In the genomic region with DNA sequence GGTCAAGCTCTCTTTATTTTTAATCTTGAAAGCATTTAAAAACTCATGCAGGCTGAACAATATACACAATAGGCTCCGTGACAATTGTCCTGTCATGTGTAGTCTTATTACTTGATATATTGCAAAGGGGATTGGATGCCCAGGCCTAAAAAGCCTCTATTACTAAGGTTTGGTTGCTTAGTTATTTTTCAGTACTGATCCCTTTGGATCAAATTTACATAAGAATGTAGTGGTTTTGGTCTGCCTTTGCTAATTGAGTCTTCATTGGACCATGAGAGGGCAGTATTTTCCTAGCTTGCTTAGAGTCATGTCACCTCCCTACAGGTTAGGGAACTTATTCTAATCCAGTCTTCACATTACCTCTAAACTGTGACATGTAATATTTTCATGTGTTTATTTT, we compare ENCODE assay signal across 11 mouse cellular contexts.
DNase-seq lines count a peak whose midpoint lies in the region; ATAC-seq and TF ChIP-seq lines count a peak whose summit lies in the region.
"Had no signal": no experiment of that assay in that cellular context is flagged by ENCODE, and none has a peak within 500 bp of the region (broad histone marks: within the 10 kb centered on the region; RNA-seq: fewer than 3 reads in every experiment).

No protein-coding gene starts in this region.

- WGBS in midbrain, embryonic 11.5 days, result 29% methylated on average over 1 of the region's 1 CpGs
- WGBS in midbrain, embryonic 16.5 days, result 16% methylated on average over 1 of the region's 1 CpGs
- WGBS in hindbrain, embryonic 11.5 days, result 34% methylated on average over 1 of the region's 1 CpGs
- 61% methylated on average over 1 of the region's 1 CpGs for whole genome bisulfite sequencing in stomach, postnatal 0 days

- TF ChIP-seq CTCF in stomach, postnatal 0 days (IDR thresholded peaks at IDR 0.05; ENCODE audit: low read depth), result peak; percentile 59

- H3K36me3 ChIP-seq in midbrain, embryonic 11.5 days (ENCODE audit: control insufficient read depth, insufficient read depth, low read length), result no peaks in the 10 kb centered on the region
- no peaks in the 10 kb centered on the region for H3K36me3 ChIP-seq in midbrain, embryonic 16.5 days (ENCODE audit: control insufficient read depth, insufficient read depth, low read length)
- H3K36me3 ChIP-seq in hindbrain, embryonic 11.5 days (ENCODE audit: control insufficient read depth, insufficient read depth, low read length), result no peaks in the 10 kb centered on the region
- H3K36me3 ChIP-seq in stomach, postnatal 0 days (ENCODE audit: control insufficient read depth, insufficient read depth, low read length), result no peaks in the 10 kb centered on the region
- H3K36me3 ChIP-seq: limb, embryonic 15.5 days had no signal

- TF ChIP-seq EP300 in stomach, postnatal 0 days (optimal IDR thresholded peaks at IDR 0.05), result no peak

- no peaks in the 10 kb centered on the region for H3K9me3 ChIP-seq in midbrain, embryonic 11.5 days (ENCODE audit: control insufficient read depth, low read length)
- H3K9me3 ChIP-seq in midbrain, embryonic 16.5 days (replicated peaks; ENCODE audit: control insufficient read depth, low read length, poor library complexity, severe bottlenecking), result no peaks in the 10 kb centered on the region
- H3K9me3 ChIP-seq in hindbrain, embryonic 11.5 days (ENCODE audit: control insufficient read depth, low read length), result no peaks in the 10 kb centered on the region
- no peaks in the 10 kb centered on the region for H3K9me3 ChIP-seq in stomach, postnatal 0 days (ENCODE audit: control insufficient read depth, low read length)
- H3K9me3 ChIP-seq: limb, embryonic 15.5 days had no signal

- H3K4me1 ChIP-seq in midbrain, embryonic 11.5 days (ENCODE audit: control insufficient read depth, insufficient read depth, low read length), result peaks cover 3% of the 10 kb centered on the region; the same call in 1 of the 2 replicates
- no peaks in the 10 kb centered on the region for H3K4me1 ChIP-seq in midbrain, embryonic 16.5 days (ENCODE audit: control insufficient read depth, insufficient read depth, low read length)
- H3K4me1 ChIP-seq in hindbrain, embryonic 11.5 days (replicated peaks; ENCODE audit: control insufficient read depth, insufficient read depth, low read length), result no peaks in the 10 kb centered on the region
- H3K4me1 ChIP-seq in stomach, postnatal 0 days (replicated peaks; ENCODE audit: control insufficient read depth, insufficient read depth), result no peaks in the 10 kb centered on the region
- H3K4me1 ChIP-seq: limb, embryonic 15.5 days had no signal

- H3K27ac ChIP-seq in midbrain, embryonic 11.5 days (ENCODE audit: low read depth, low read length), result no peak overlapping the region
- no peak overlapping the region for H3K27ac ChIP-seq in midbrain, embryonic 16.5 days (ENCODE audit: low read length)
- 0 out of 2 replicates have a peak overlapping the region, but pooled peaks have one; percentile 48 for H3K27ac ChIP-seq in hindbrain, embryonic 11.5 days (ENCODE audit: low read depth, low read length)
- no peak overlapping the region for H3K27ac ChIP-seq in stomach, postnatal 0 days (replicated peaks)
- H3K27ac ChIP-seq: limb, embryonic 15.5 days had no signal

- ATAC-seq in midbrain, embryonic 11.5 days (ENCODE audit: low FRiP score), result peak; percentile 83
- ATAC-seq in midbrain, embryonic 16.5 days, result no peak
- ATAC-seq in hindbrain, embryonic 11.5 days (ENCODE audit: low FRiP score), result peak; percentile 85
- no peak for ATAC-seq in stomach, postnatal 0 days (ENCODE audit: low FRiP score, low TSS enrichment)

- H3K4me2 ChIP-seq in midbrain, embryonic 11.5 days, result no peak overlapping the region
- H3K4me2 ChIP-seq in midbrain, embryonic 16.5 days (ENCODE audit: low read length), result no peak overlapping the region
- no peak overlapping the region for H3K4me2 ChIP-seq in hindbrain, embryonic 11.5 days (replicated peaks; ENCODE audit: low read depth, low read length)
- H3K4me2 ChIP-seq in stomach, postnatal 0 days (replicated peaks; ENCODE audit: low read depth), result no peak overlapping the region
- H3K4me2 ChIP-seq: limb, embryonic 15.5 days had no signal

- no peak overlapping the region for H3K9ac ChIP-seq in midbrain, embryonic 11.5 days (ENCODE audit: low read length)
- no peak overlapping the region for H3K9ac ChIP-seq in midbrain, embryonic 16.5 days (ENCODE audit: low read depth, low read length)
- no peak overlapping the region for H3K9ac ChIP-seq in hindbrain, embryonic 11.5 days (ENCODE audit: low read depth, low read length)
- H3K9ac ChIP-seq in stomach, postnatal 0 days (ENCODE audit: low read length), result no peak overlapping the region
- H3K9ac ChIP-seq: limb, embryonic 15.5 days had no signal

- DNase-seq in cerebellum, adult 9-10 months, result peak; percentile 18
- no peak for DNase-seq in cerebellum, adult 11-12 months
- DNase-seq in midbrain, embryonic 11.5 days (ENCODE audit: low spot score, missing footprints), result peak; percentile 87
- DNase-seq in hindbrain, embryonic 11.5 days (ENCODE audit: low spot score), result peak; percentile 35
- no peak for DNase-seq in stomach, postnatal 0 days (ENCODE audit: low spot score)
- DNase-seq in heart, adult 11 months, result no peak
- no peak for DNase-seq in heart, adult 9 months (ENCODE audit: low spot score in 2 of 2)
- DNase-seq: adrenal gland, postnatal 10 days; right cerebral cortex, postnatal 25 days had no signal

- H3K27me3 ChIP-seq in midbrain, embryonic 11.5 days (ENCODE audit: control insufficient read depth, insufficient read depth, low read length), result no peaks in the 10 kb centered on the region
- H3K27me3 ChIP-seq in midbrain, embryonic 16.5 days (ENCODE audit: control insufficient read depth, insufficient read depth, low read depth, low read length), result no peaks in the 10 kb centered on the region
- no peaks in the 10 kb centered on the region for H3K27me3 ChIP-seq in hindbrain, embryonic 11.5 days (ENCODE audit: control insufficient read depth, insufficient read depth, low read length)
- no peaks in the 10 kb centered on the region for H3K27me3 ChIP-seq in stomach, postnatal 0 days (ENCODE audit: control insufficient read depth, insufficient read depth, low read length)
- H3K27me3 ChIP-seq: limb, embryonic 15.5 days had no signal

- no peak overlapping the region for H3K4me3 ChIP-seq in midbrain, embryonic 11.5 days (ENCODE audit: low read depth, low read length)
- H3K4me3 ChIP-seq in midbrain, embryonic 16.5 days (ENCODE audit: low read depth, low read length), result no peak overlapping the region
- no peak overlapping the region for H3K4me3 ChIP-seq in hindbrain, embryonic 11.5 days (ENCODE audit: low read depth, low read length)
- no peak overlapping the region for H3K4me3 ChIP-seq in stomach, postnatal 0 days (ENCODE audit: low read depth, low read length)
- H3K4me3 ChIP-seq: limb, embryonic 15.5 days had no signal

Comparison
In these comparisons a context has a peak if more than half of its experiments do, and no peak if none do; other contexts are left out.
1. DNase-seq: peak in cerebellum, adult 9-10 months (single experiment), midbrain, embryonic 11.5 days (single experiment) and hindbrain, embryonic 11.5 days (single experiment); none in cerebellum, adult 11-12 months (single experiment), stomach, postnatal 0 days (single experiment), heart, adult 11 months (single experiment) and heart, adult 9 months (0 of 2).
2. ATAC-seq: peak in midbrain, embryonic 11.5 days (single experiment) and hindbrain, embryonic 11.5 days (single experiment); none in midbrain, embryonic 16.5 days (single experiment) and stomach, postnatal 0 days (single experiment).